Mouse (Mus musculus) limb, embryonic 14.5 days (tissue): ENCODE measurements at regions not wholly inside any gene's neighbourhood (a gene's known extent, or its start where the extent isn't known, plus 50 kb on each side); places are given as distances from the start of the nearest gene placed in this dataset.

Source experiments
- ATAC-seq: fragments of 200-750 bp; cut with Nextera tagmentation; 2 replicates; pipeline ENCODE4 v1.8.0; 2017; ENCODE audit warnings: low read depth, moderate number of reproducible peaks, moderate TSS enrichment; ENCODE audit not compliant: low FRiP score
- DNase-seq: peaks from one replicate; pipeline ENCODE4 v3.0.0-alpha.2; 2015; ENCODE audit warnings: low spot score
- H3K27ac ChIP-seq: fragments of 300-500 bp; sonication (generic); replicated peaks from 2 replicates; pipeline ENCODE4 v1.5.1; 2014; ENCODE audit warnings: low read depth, mild to moderate bottlenecking, low read length, moderate library complexity, mixed read lengths
- H3K27me3 ChIP-seq: fragments of 300-500 bp; sonication (generic); 2 replicates; pipeline ENCODE4 v1.6.1; 2014; ENCODE audit warnings: low read length, mixed read lengths; ENCODE audit not compliant: control insufficient read depth, insufficient read depth
- H3K36me3 ChIP-seq: fragments of 300-500 bp; sonication (generic); 2 replicates; pipeline ENCODE4 v1.6.1; 2014; ENCODE audit warnings: mild to moderate bottlenecking, low read length, moderate library complexity, mixed read lengths; ENCODE audit not compliant: control insufficient read depth, insufficient read depth
- H3K4me1 ChIP-seq: fragments of 300-500 bp; sonication (generic); 2 replicates; pipeline ENCODE4 v1.6.1; 2014; ENCODE audit warnings: antibody characterized with exemption, low read length, mixed read lengths; ENCODE audit not compliant: control insufficient read depth, insufficient read depth
- H3K4me2 ChIP-seq: fragments of 300-500 bp; sonication (generic); replicated peaks from 2 replicates; pipeline ENCODE4 v1.6.1; 2014; ENCODE audit warnings: low read depth, mild to moderate bottlenecking, low read length, moderate library complexity; ENCODE audit not compliant: severe bottlenecking
- H3K4me3 ChIP-seq: fragments of 300-500 bp; sonication (generic); replicated peaks from 2 replicates; pipeline ENCODE4 v1.5.1; 2014; ENCODE audit warnings: low read length
- H3K9ac ChIP-seq: fragments of 300-500 bp; sonication (generic); 2 replicates; pipeline ENCODE4 v1.6.1; 2014; ENCODE audit warnings: mild to moderate bottlenecking, low read depth, low read length, moderate library complexity; ENCODE audit not compliant: severe bottlenecking
- H3K9me3 ChIP-seq: fragments of 300-500 bp; sonication (generic); 2 replicates; pipeline ENCODE4 v1.6.1; 2016; ENCODE audit warnings: low read length; ENCODE audit not compliant: control insufficient read depth
- POLR2A ChIP-seq: fragments of 200-500 bp; IDR thresholded peaks from 2 replicates; pipeline ENCODE4 v1.8.0; 2012; ENCODE audit warnings: inconsistent platforms, mild to moderate bottlenecking, moderate library complexity, borderline replicate concordance; ENCODE audit not compliant: insufficient read depth, insufficient read length; ENCODE audit errors: extremely low read depth
- WGBS: fragments of 180-500 bp; shearing (Covaris S2); extraction: QIAGEN DNeasy Blood & Tissue Kit; methylation state at CpG from one replicate; pipeline ENCODE4 v1.1.7; 2014; 5-methylcytosine and 5-hydroxymethylcytosine counted together

GRCm38 (mm10) chr3:130866952-130867632, 136.9 kb upstream of the Rpl34 start:
- H3K4me2 ChIP-seq = peak overlapping the region; percentile 45
- DNase-seq (peak; percentile 59), ATAC-seq (peak; percentile 85)
- no peaks in the 10 kb centered on the region for H3K27me3 ChIP-seq
- peak overlapping the region; percentile 33; the same call in 1 of the 2 replicates for H3K27ac ChIP-seq
- no peak overlapping the region for H3K9ac ChIP-seq
- H3K4me1 ChIP-seq = peaks cover 9% of the 10 kb centered on the region
- H3K4me3 ChIP-seq = no peak overlapping the region; the same call in 1 of the 2 replicates
- TF ChIP-seq POLR2A = no peak
- no peaks in the 10 kb centered on the region for H3K9me3 ChIP-seq
- H3K36me3 ChIP-seq = no peaks in the 10 kb centered on the region
- WGBS = 12% methylated on average over 19 of the region's 19 CpGs

DNA sequence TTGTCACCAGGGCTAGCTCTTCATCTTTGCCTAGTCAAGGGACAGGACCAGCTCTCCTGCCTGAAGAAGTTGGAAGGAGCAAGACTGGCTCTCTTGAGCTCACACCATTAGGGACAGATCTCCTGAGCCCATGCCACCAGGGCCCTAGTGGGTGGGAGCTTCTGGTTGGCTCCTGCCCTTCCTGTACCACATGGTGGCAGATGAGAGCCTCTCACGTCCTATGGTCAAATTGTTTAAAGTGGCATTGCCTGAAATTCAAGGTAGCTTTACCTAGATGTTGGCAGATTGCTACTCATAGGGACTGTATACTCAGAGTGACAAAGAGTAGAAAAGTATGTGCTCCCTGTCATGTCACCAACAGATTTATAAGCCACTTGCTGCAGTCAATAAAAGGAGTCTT, 134.6 kb upstream of the Rpl34 start:
- TF ChIP-seq POLR2A = no peak
- WGBS = 74% methylated on average over 1 of the region's 1 CpGs
- ATAC-seq = no peak

DNA sequence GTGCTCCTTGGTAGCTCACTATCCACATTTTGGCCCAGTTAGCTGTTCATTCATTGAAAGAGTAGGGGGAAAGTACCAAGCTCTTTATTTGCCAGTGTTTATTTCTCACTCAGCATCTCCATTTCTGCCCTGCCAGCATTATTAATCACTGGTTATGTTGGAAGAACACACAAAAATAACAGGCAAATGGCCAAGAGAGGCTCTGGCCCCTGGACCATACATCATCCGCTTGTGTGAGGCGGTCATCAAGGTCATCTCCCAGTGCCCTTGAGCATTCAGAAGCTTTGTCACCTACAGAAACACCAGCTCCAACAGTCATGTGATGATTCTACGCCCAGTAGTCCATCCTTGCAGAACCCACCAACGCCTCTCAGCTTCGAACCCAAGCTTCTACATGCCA, 133.2 kb upstream of the Rpl34 start:
- Histone ChIP-seq H3K4me1 (peaks cover 9% of the 10 kb centered on the region), H3K9me3 (no peaks in the 10 kb centered on the region), H3K27me3 (no peaks in the 10 kb centered on the region), H3K9ac (no peak overlapping the region), H3K4me3 (no peak overlapping the region), H3K4me2 (no peak overlapping the region), H3K27ac (no peak overlapping the region), H3K36me3 (no peaks in the 10 kb centered on the region)
- no peak for ATAC-seq
- DNase-seq = no peak
- no peak for TF ChIP-seq POLR2A
- 96% methylated on average over 5 of the region's 5 CpGs for WGBS

More for the DNA sequence above, 134.6 kb upstream of the Rpl34 start:
- no peak overlapping the region for H3K27ac ChIP-seq
- H3K4me2 ChIP-seq = no peak overlapping the region
- DNase-seq = no peak
- H3K36me3 ChIP-seq = no peaks in the 10 kb centered on the region
- H3K4me3 ChIP-seq = no peak overlapping the region
- no peaks in the 10 kb centered on the region for H3K27me3 ChIP-seq
- no peaks in the 10 kb centered on the region for H3K9me3 ChIP-seq
- H3K9ac ChIP-seq = no peak overlapping the region
- peaks cover 9% of the 10 kb centered on the region for H3K4me1 ChIP-seq

- Histone ChIP-seq H3K4me3 (no peak overlapping the region), H3K27ac (no peak overlapping the region), H3K36me3 (no peaks in the 10 kb centered on the region), H3K4me2 (no peak overlapping the region), H3K9me3 (no peaks in the 10 kb centered on the region), H3K27me3 (no peaks in the 10 kb centered on the region), H3K4me1 (no peaks in the 10 kb centered on the region), H3K9ac (no peak overlapping the region)
- no peak for TF ChIP-seq POLR2A
- ATAC-seq (no peak), DNase-seq (no peak)
- whole genome bisulfite sequencing = 57% methylated on average over 5 of the region's 5 CpGs
Observed at GRCm38 (mm10) chr3:130860315-130860714, 130.1 kb upstream of the Rpl34 start.

- no peak overlapping the region for H3K27ac ChIP-seq
- H3K27me3 ChIP-seq = no peaks in the 10 kb centered on the region
- no peak for ATAC-seq
- no peak for TF ChIP-seq POLR2A
- H3K4me2 ChIP-seq = no peak overlapping the region
- H3K4me1 ChIP-seq = no peaks in the 10 kb centered on the region
- H3K9me3 ChIP-seq = no peaks in the 10 kb centered on the region
- DNase-seq = no peak
- no peak overlapping the region for H3K4me3 ChIP-seq
- WGBS = 42% methylated on average over 9 of the region's 9 CpGs
- no peak overlapping the region for H3K9ac ChIP-seq
- H3K36me3 ChIP-seq = no peaks in the 10 kb centered on the region
Observed at GRCm38 (mm10) chr3:130853866-130854265, 123.7 kb upstream of the Rpl34 start.
